Mouse (Mus musculus): ENCODE measurements around the gene Cabp1. TPM values are rescaled to one million over a fixed set of nuclear protein-coding genes. Genes with fewer than 3 reads are reported as not detected.

The Cabp1 gene
- polyA plus RNA-seq, 1 experiment from 2014 or later = 0.34 TPM

GRCm38 (mm10) chr5:115188824-115189223 lies 5.4 kb downstream of the Cabp1 start:
- peaks cover 68% of the 10 kb centered on the region for H3K27me3 ChIP-seq (replicated peaks)
- H3K4me2 ChIP-seq = no peak overlapping the region
- H3K4me1 ChIP-seq (replicated peaks) = peaks cover 50% of the 10 kb centered on the region
- 41% methylated on average over 5 of the region's 5 CpGs for WGBS
- no peak overlapping the region for H3K4me3 ChIP-seq
- H3K9me3 ChIP-seq (replicated peaks) = no peaks in the 10 kb centered on the region
- H3K27ac ChIP-seq (ENCODE audit: poor library complexity, severe bottlenecking) = no peak overlapping the region
- no peak for ATAC-seq (ENCODE audit: insufficient number of reproducible peaks, low FRiP score)
- no peaks in the 10 kb centered on the region for H3K36me3 ChIP-seq
- no peak overlapping the region for H3K9ac ChIP-seq

GRCm38 (mm10) chr5:115187188-115188131 lies 6.7 kb downstream of the Cabp1 start:
- H3K27ac ChIP-seq (ENCODE audit: poor library complexity, severe bottlenecking) = no peak overlapping the region
- no peak overlapping the region for H3K9ac ChIP-seq
- WGBS = 16% methylated on average over 26 of the region's 26 CpGs

GRCm38 (mm10) chr5:115186371-115187073 lies 7.7 kb downstream of the Cabp1 start:
- Histone ChIP-seq H3K36me3 (no peaks in the 10 kb centered on the region), H3K27me3 (replicated peaks) (peaks cover 45% of the 10 kb centered on the region), H3K4me3 (peak overlapping the region; percentile 11; the same call in 1 of the 2 replicates), H3K9me3 (replicated peaks) (no peaks in the 10 kb centered on the region), H3K4me2 (peak overlapping the region; percentile 55), H3K27ac (ENCODE audit: poor library complexity, severe bottlenecking) (no peak overlapping the region), H3K9ac (0 out of 2 replicates have a peak overlapping the region, but pooled peaks have one; percentile 22), H3K4me1 (replicated peaks) (peaks cover 57% of the 10 kb centered on the region)
- WGBS = 37% methylated on average over 17 of the region's 17 CpGs
- no peak for ATAC-seq (ENCODE audit: insufficient number of reproducible peaks, low FRiP score)

More at GRCm38 (mm10) chr5:115187188-115188131, 6.7 kb downstream of the Cabp1 start:
- Histone ChIP-seq H3K36me3 (no peaks in the 10 kb centered on the region), H3K4me3 (0 out of 2 replicates have a peak overlapping the region, but pooled peaks have one; percentile 11), H3K9me3 (replicated peaks) (no peaks in the 10 kb centered on the region), H3K27me3 (replicated peaks) (peaks cover 54% of the 10 kb centered on the region), H3K4me2 (peak overlapping the region; percentile 55), H3K4me1 (replicated peaks) (peaks cover 51% of the 10 kb centered on the region)
- peak; percentile 73 for ATAC-seq (ENCODE audit: insufficient number of reproducible peaks, low FRiP score)

- Histone ChIP-seq H3K4me1 (replicated peaks) (peaks cover 65% of the 10 kb centered on the region), H3K9ac (no peak overlapping the region)
These were observed 9.5 kb downstream of the Cabp1 start for GRCm38 (mm10) chr5:115184726-115185125.

GRCm38 (mm10) chr5:115183482-115183881 lies 10.7 kb downstream of the Cabp1 start:
- 0 out of 2 replicates have a peak overlapping the region, but pooled peaks have one; percentile 19 for H3K9ac ChIP-seq
- no peak for ATAC-seq (ENCODE audit: insufficient number of reproducible peaks, low FRiP score)
- WGBS = 39% methylated on average over 10 of the region's 10 CpGs
- peak overlapping the region; percentile 67 for H3K27ac ChIP-seq (ENCODE audit: poor library complexity, severe bottlenecking)
- peaks cover 65% of the 10 kb centered on the region for H3K4me1 ChIP-seq (replicated peaks)
- H3K4me2 ChIP-seq = no peak overlapping the region
- H3K9me3 ChIP-seq (replicated peaks) = no peaks in the 10 kb centered on the region; the same call in 1 of the 2 replicates
- H3K36me3 ChIP-seq = no peaks in the 10 kb centered on the region
- H3K27me3 ChIP-seq (replicated peaks) = peaks cover 21% of the 10 kb centered on the region
- no peak overlapping the region for H3K4me3 ChIP-seq

More at GRCm38 (mm10) chr5:115184726-115185125, 9.5 kb downstream of the Cabp1 start:
- Histone ChIP-seq H3K27me3 (replicated peaks) (peaks cover 28% of the 10 kb centered on the region), H3K27ac (ENCODE audit: poor library complexity, severe bottlenecking) (no peak overlapping the region), H3K4me3 (no peak overlapping the region), H3K36me3 (no peaks in the 10 kb centered on the region), H3K9me3 (replicated peaks) (no peaks in the 10 kb centered on the region; the same call in 1 of the 2 replicates), H3K4me2 (peak overlapping the region; percentile 43)
- WGBS = 24% methylated on average over 15 of the region's 15 CpGs
- ATAC-seq (ENCODE audit: insufficient number of reproducible peaks, low FRiP score) = no peak

- no peak overlapping the region for H3K4me2 ChIP-seq
- WGBS = 55% methylated on average over 8 of the region's 8 CpGs
- H3K36me3 ChIP-seq = no peaks in the 10 kb centered on the region
- no peaks in the 10 kb centered on the region; the same call in 1 of the 2 replicates for H3K9me3 ChIP-seq (replicated peaks)
- no peak for ATAC-seq (ENCODE audit: insufficient number of reproducible peaks, low FRiP score)
- peaks cover 65% of the 10 kb centered on the region for H3K4me1 ChIP-seq (replicated peaks)
- H3K27me3 ChIP-seq (replicated peaks) = peaks cover 21% of the 10 kb centered on the region
- H3K4me3 ChIP-seq = no peak overlapping the region
- peak overlapping the region; percentile 19; the same call in 1 of the 2 replicates for H3K9ac ChIP-seq
- peak overlapping the region; percentile 67 for H3K27ac ChIP-seq (ENCODE audit: poor library complexity, severe bottlenecking)
These were observed 11.3 kb downstream of the Cabp1 start for GRCm38 (mm10) chr5:115182925-115183324.

- Histone ChIP-seq H3K4me1 (replicated peaks) (peaks cover 52% of the 10 kb centered on the region), H3K4me2 (no peak overlapping the region), H3K27me3 (replicated peaks) (peaks cover 16% of the 10 kb centered on the region), H3K4me3 (no peak overlapping the region), H3K27ac (ENCODE audit: poor library complexity, severe bottlenecking) (peak overlapping the region; percentile 67), H3K9ac (no peak overlapping the region), H3K9me3 (replicated peaks) (no peaks in the 10 kb centered on the region; the same call in 1 of the 2 replicates), H3K36me3 (no peaks in the 10 kb centered on the region)
- peak; percentile 46; the same call in 1 of the 2 replicates for ATAC-seq (ENCODE audit: insufficient number of reproducible peaks, low FRiP score)
- 61% methylated on average over 13 of the region's 13 CpGs for WGBS
These were observed 12.8 kb downstream of the Cabp1 start for GRCm38 (mm10) chr5:115181248-115181940.

- Histone ChIP-seq H3K4me3 (no peak overlapping the region), H3K27me3 (replicated peaks) (0 out of 2 replicates have a peak, but pooled peaks cover 2% of the 10 kb centered on the region), H3K27ac (ENCODE audit: poor library complexity, severe bottlenecking) (no peak overlapping the region), H3K4me2 (no peak overlapping the region), H3K4me1 (replicated peaks) (peaks cover 39% of the 10 kb centered on the region), H3K9ac (no peak overlapping the region), H3K9me3 (replicated peaks) (no peaks in the 10 kb centered on the region; the same call in 1 of the 2 replicates), H3K36me3 (no peaks in the 10 kb centered on the region)
- 91% methylated on average over 11 of the region's 11 CpGs for WGBS
- no peak for ATAC-seq (ENCODE audit: insufficient number of reproducible peaks, low FRiP score)
These were observed 14.6 kb downstream of the Cabp1 start for GRCm38 (mm10) chr5:115179596-115179995.

GRCm38 (mm10) chr5:115177866-115178265 lies 16.3 kb downstream of the Cabp1 start:
- Histone ChIP-seq H3K27ac (ENCODE audit: poor library complexity, severe bottlenecking) (no peak overlapping the region), H3K4me2 (no peak overlapping the region), H3K36me3 (no peaks in the 10 kb centered on the region), H3K27me3 (replicated peaks) (0 out of 2 replicates have a peak, but pooled peaks cover 6% of the 10 kb centered on the region), H3K9ac (no peak overlapping the region), H3K9me3 (replicated peaks) (no peaks in the 10 kb centered on the region; the same call in 1 of the 2 replicates), H3K4me1 (replicated peaks) (peaks cover 22% of the 10 kb centered on the region), H3K4me3 (no peak overlapping the region)
- ATAC-seq (ENCODE audit: insufficient number of reproducible peaks, low FRiP score) = no peak
- 83% methylated on average over 6 of the region's 6 CpGs for WGBS

GRCm38 (mm10) chr5:115174554-115174953 lies 19.6 kb downstream of the Cabp1 start:
- Histone ChIP-seq H3K9me3 (replicated peaks) (no peaks in the 10 kb centered on the region), H3K27me3 (replicated peaks) (0 out of 2 replicates have a peak, but pooled peaks cover 6% of the 10 kb centered on the region), H3K4me3 (no peak overlapping the region), H3K4me2 (no peak overlapping the region), H3K9ac (no peak overlapping the region), H3K36me3 (no peaks in the 10 kb centered on the region), H3K4me1 (replicated peaks) (no peaks in the 10 kb centered on the region), H3K27ac (ENCODE audit: poor library complexity, severe bottlenecking) (no peak overlapping the region)
- ATAC-seq (ENCODE audit: insufficient number of reproducible peaks, low FRiP score) = no peak
- 96% methylated on average over 1 of the region's 1 CpGs for WGBS

All from heart, embryonic 12.5 days (tissue).